Mouse (Mus musculus) heart, postnatal 0 days (tissue): ENCODE measurements around the gene Parp2. TPM values are rescaled to one million over a fixed set of nuclear protein-coding genes. Genes with fewer than 3 reads are reported as not detected.

Source experiments
- ATAC-seq: fragments of 200-750 bp; cut with Nextera tagmentation; 2 replicates; pipeline ENCODE4 v1.8.0; 2017; ENCODE audit warnings: low read depth, moderate number of reproducible peaks, moderate library complexity; ENCODE audit not compliant: insufficient read depth
- DNase-seq: peaks from one replicate; pipeline ENCODE4 v3.0.0-alpha.2; 2016; ENCODE audit warnings: low spot score
- H3K27ac ChIP-seq: fragments of 300-500 bp; sonication (generic); 2 replicates; pipeline ENCODE4 v1.5.1; 2014; ENCODE audit warnings: low read depth, mild to moderate bottlenecking
- H3K27me3 ChIP-seq: fragments of 300-500 bp; sonication (generic); 2 replicates; pipeline ENCODE4 v1.6.1; 2014; ENCODE audit warnings: low read length, mixed read lengths; ENCODE audit not compliant: control insufficient read depth, insufficient read depth
- H3K36me3 ChIP-seq: fragments of 300-500 bp; sonication (generic); replicated peaks from 2 replicates; pipeline ENCODE4 v1.6.1; 2014; ENCODE audit warnings: low read length, mixed read lengths; ENCODE audit not compliant: control insufficient read depth, insufficient read depth
- H3K4me1 ChIP-seq: fragments of 300-500 bp; sonication (generic); 2 replicates; pipeline ENCODE4 v1.6.1; 2014; ENCODE audit warnings: antibody characterized with exemption; ENCODE audit not compliant: control insufficient read depth, insufficient read depth
- H3K4me2 ChIP-seq: fragments of 300-500 bp; sonication (generic); 2 replicates; pipeline ENCODE4 v1.6.1; 2014; ENCODE audit warnings: low read depth, mild to moderate bottlenecking, low read length, moderate library complexity
- H3K4me3 ChIP-seq: fragments of 300-500 bp; sonication (generic); 2 replicates; pipeline ENCODE4 v1.5.1; 2014; ENCODE audit warnings: low read depth, low read length
- H3K9ac ChIP-seq: fragments of 300-500 bp; sonication (generic); replicated peaks from 2 replicates; pipeline ENCODE4 v1.6.1; 2014; ENCODE audit warnings: low read depth, low read length, mixed read lengths
- H3K9me3 ChIP-seq: fragments of 300-500 bp; sonication (generic); replicated peaks from 2 replicates; pipeline ENCODE4 v1.6.1; 2016; ENCODE audit warnings: low read length; ENCODE audit not compliant: control insufficient read depth
- CTCF ChIP-seq: IDR thresholded peaks from 2 replicates; pipeline ENCODE4 v1.5.1; 2016; ENCODE audit warnings: antibody characterized with exemption, control low read depth, low read depth
- EP300 ChIP-seq: IDR thresholded peaks from 2 replicates; pipeline ENCODE4 v1.6.1; 2016; ENCODE audit warnings: antibody characterized with exemption, low read depth
- WGBS: fragments of 180-500 bp; shearing (Covaris S2); extraction: QIAGEN DNeasy Blood & Tissue Kit; methylation state at CpG from one replicate; pipeline ENCODE4 v1.1.7; 2014; 5-methylcytosine and 5-hydroxymethylcytosine counted together
- polyA plus RNA-seq: library from polyadenylated mRNA; unstranded; fragments of >200 nt; fragmentation: Nextera tagmentation; extraction: Ambion mirVana; gene quantifications from 2 replicates; pipeline ENCODE4 v1.2.1, GENCODE M21; 2015
- total RNA-seq: library from RNA; depleted of rRNA; stranded (reverse); fragments of >200 nt; gene quantifications from 2 replicates; pipeline ENCODE4 v1.2.3, GENCODE M21; 2014; ENCODE audit warnings: low replicate concordance; rRNA removed

Parp2 gene
- total RNA-seq: 10.7 and 11.2 TPM in 2 replicates
- polyA plus RNA-seq: 20.4 and 24.4 TPM in 2 replicates

- TF ChIP-seq CTCF (no peak), EP300 (peak; percentile 90; the same call in 1 of the 2 replicates)
- Histone ChIP-seq H3K9me3 (no peaks in the 10 kb centered on the region), H3K27me3 (no peaks in the 10 kb centered on the region), H3K4me2 (peak within 1 kb of the TSS; percentile 72), H3K36me3 (peaks cover 20% of the 10 kb centered on the region), H3K4me1 (peaks cover 6% of the 10 kb centered on the region; the same call in 1 of the 2 replicates), H3K4me3 (peak within 1 kb of the TSS; percentile 78), H3K9ac (peak within 1 kb of the TSS; percentile 69), H3K27ac (peak within 1 kb of the TSS; percentile 93)
- DNase-seq (peak; percentile 97), ATAC-seq (peak; percentile 99)
- under 1% methylated on average over 42 of the region's 42 CpGs for whole genome bisulfite sequencing
These were observed at the start of gene Parp2, which contains the start of gene Ccnb1ip1 for GRCm38 (mm10) chr14:50807487-50808072. TSS of gene Parp2 (plus strand) at chr14:50807841. TSS of gene Ccnb1ip1 (minus strand) at chr14:50807732.

- Histone ChIP-seq H3K4me3 (no peak overlapping the region), H3K9ac (no peak overlapping the region), H3K4me1 (no peaks in the 10 kb centered on the region), H3K4me2 (no peak overlapping the region), H3K27ac (no peak overlapping the region), H3K36me3 (no peaks in the 10 kb centered on the region), H3K27me3 (no peaks in the 10 kb centered on the region), H3K9me3 (no peaks in the 10 kb centered on the region)
- 72% methylated on average over 5 of the region's 5 CpGs for WGBS
- ATAC-seq (no peak), DNase-seq (no peak)
- TF ChIP-seq CTCF: no peak
- no peak for TF ChIP-seq EP300
These were observed 49.1 kb upstream of the Parp2 start for GRCm38 (mm10) chr14:50758416-50759085.

- H3K4me2 ChIP-seq: no peak overlapping the region
- H3K9ac ChIP-seq: no peak overlapping the region
- peaks cover 52% of the 10 kb centered on the region for H3K36me3 ChIP-seq
- no peaks in the 10 kb centered on the region for H3K9me3 ChIP-seq
- H3K27ac ChIP-seq: no peak overlapping the region
- no peak for ATAC-seq
- WGBS: 84% methylated on average over 6 of the region's 6 CpGs
- no peak for TF ChIP-seq EP300
- TF ChIP-seq CTCF: no peak
- H3K27me3 ChIP-seq: no peaks in the 10 kb centered on the region
- no peaks in the 10 kb centered on the region for H3K4me1 ChIP-seq
- no peak for DNase-seq
- no peak overlapping the region for H3K4me3 ChIP-seq
These were observed 41.9 kb upstream of the Parp2 start for GRCm38 (mm10) chr14:50765736-50766135.

- DNase-seq (no peak), ATAC-seq (no peak)
- H3K9ac ChIP-seq: no peak overlapping the region
- H3K27ac ChIP-seq: no peak overlapping the region
- H3K4me1 ChIP-seq: no peaks in the 10 kb centered on the region
- no peak overlapping the region for H3K4me3 ChIP-seq
- H3K4me2 ChIP-seq: no peak overlapping the region
- no peak for TF ChIP-seq CTCF
- H3K27me3 ChIP-seq: no peaks in the 10 kb centered on the region
- WGBS: 79% methylated on average over 2 of the region's 2 CpGs
- H3K36me3 ChIP-seq: peaks cover 83% of the 10 kb centered on the region
- H3K9me3 ChIP-seq: no peaks in the 10 kb centered on the region
These were observed 36.3 kb upstream of the Parp2 start for GRCm38 (mm10) chr14:50771342-50771741.

- no peak for TF ChIP-seq EP300
- TF ChIP-seq CTCF: no peak
These were observed 25.5 kb upstream of the Parp2 start for GRCm38 (mm10) chr14:50782166-50782565.

More at GRCm38 (mm10) chr14:50782166-50782565, 25.5 kb upstream of the Parp2 start:
- no peak for ATAC-seq
- peaks cover 19% of the 10 kb centered on the region for H3K36me3 ChIP-seq
- no peak overlapping the region for H3K4me2 ChIP-seq
- no peak overlapping the region for H3K9ac ChIP-seq
- H3K27me3 ChIP-seq: no peaks in the 10 kb centered on the region
- H3K4me1 ChIP-seq: peaks cover 6% of the 10 kb centered on the region
- DNase-seq: no peak
- H3K9me3 ChIP-seq: no peaks in the 10 kb centered on the region
- 91% methylated on average over 3 of the region's 3 CpGs for WGBS
- H3K4me3 ChIP-seq: no peak overlapping the region
- H3K27ac ChIP-seq: no peak overlapping the region
